Mouse (Mus musculus) lung, adult 2 months (tissue): ENCODE measurements at regions not wholly inside any gene's neighbourhood (a gene's known extent, or its start where the extent isn't known, plus 50 kb on each side); places are given as distances from the start of the nearest gene placed in this dataset.
"Not testable (repeated sequence)": the region's sequence is repeated elsewhere in the genome, so short reads cannot be mapped to it uniquely, and the experiment has no call there.

ENCODE experiments used
- CTCF ChIP-seq: fragments of 200-500 bp; IDR thresholded peaks from 2 replicates; pipeline ENCODE4 v1.5.1; 2011; ENCODE audit warnings: mild to moderate bottlenecking, low read length, control low read depth; ENCODE audit not compliant: insufficient read depth
- POLR2A ChIP-seq: fragments of 200-500 bp; IDR thresholded peaks from 2 replicates; pipeline ENCODE4 v1.6.1; 2011; ENCODE audit warnings: low read depth, mild to moderate bottlenecking, control low read depth, low read length, borderline replicate concordance; ENCODE audit errors: extremely low read depth

DNA sequence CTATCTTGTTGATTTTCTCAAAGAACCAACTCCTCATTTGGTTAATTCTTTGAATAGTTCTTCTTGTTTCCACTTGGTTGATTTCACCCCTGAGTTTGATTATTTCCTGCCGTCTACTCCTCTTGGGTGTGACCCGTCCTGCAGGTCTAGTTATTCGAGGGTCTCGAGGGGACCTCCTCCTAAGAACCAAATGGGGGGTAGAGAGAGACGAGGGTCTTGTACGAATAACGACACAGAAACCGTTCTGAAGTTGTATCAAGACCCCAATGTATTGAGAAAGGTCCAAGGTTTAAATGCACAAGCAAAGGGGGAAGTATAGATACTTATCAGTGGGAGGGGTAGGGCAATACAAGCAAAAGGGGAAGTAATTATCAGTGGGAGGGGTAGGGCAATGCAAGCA lies 252.8 kb downstream of the Adgrg6 start:
- not testable (repeated sequence) for TF ChIP-seq CTCF, POLR2A
